Mouse (Mus musculus) E14TG2a.4 (cell line): Measurements from ENCODE around the gene Prdm10.

ENCODE experiments used
- CTCF ChIP-seq: conservative IDR thresholded peaks from 2 replicates; pipeline ENCODE4 v1.5.1; 2014; ENCODE audit warnings: low read length
- NANOG ChIP-seq: IDR thresholded peaks from 2 replicates; pipeline ENCODE4 v1.6.1; 2014; ENCODE audit warnings: borderline replicate concordance, low read length, mixed read lengths
- POU5F1 ChIP-seq: IDR thresholded peaks from 2 replicates; pipeline ENCODE4 v1.6.1; 2014; ENCODE audit warnings: low read length, borderline replicate concordance

DNA sequence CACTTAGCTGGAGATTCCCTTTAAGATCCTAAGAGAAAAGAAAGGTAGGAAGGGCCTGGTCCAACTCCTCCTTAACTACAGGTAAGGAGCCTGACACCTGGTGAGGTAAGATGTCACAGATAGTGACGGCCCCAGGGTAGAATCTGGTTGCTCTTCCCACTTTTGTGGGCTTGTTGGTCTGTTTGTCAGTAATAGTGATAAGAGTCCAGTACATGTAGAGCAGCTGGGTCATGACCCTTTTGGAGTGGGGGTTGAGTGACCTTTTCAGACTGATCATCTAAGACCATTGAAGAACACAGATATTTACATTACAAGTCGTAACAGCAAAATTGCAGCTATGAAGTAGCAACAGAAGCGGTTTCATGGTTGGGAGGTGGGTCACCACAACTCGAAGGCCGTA lies 106.9 kb downstream of the Prdm10 start:
- no peak for TF ChIP-seq CTCF
- TF ChIP-seq NANOG = no peak
- no peak for TF ChIP-seq POU5F1
